Mouse (Mus musculus) hindlimb bud, embryonic 11.5 days (tissue): ENCODE data around the gene Ryk.

ENCODE experiments used
- DNase-seq: peaks from one replicate; pipeline ENCODE4 v3.0.0-alpha.2; 2012; ENCODE audit warnings: low read depth, low spot score; ENCODE audit errors: extremely low spot score

Gene Ryk

GRCm38 (mm10) chr9:102858283-102858682 is 23.6 kb downstream of the Ryk start:
- no peak for DNase-seq

- no peak for DNase-seq
These were observed 24.7 kb downstream of the Ryk start for GRCm38 (mm10) chr9:102859399-102859798.

GRCm38 (mm10) chr9:102859963-102860362 is 25.2 kb downstream of the Ryk start:
- no peak for DNase-seq

- no peak for DNase-seq
These were observed 26.2 kb downstream of the Ryk start for GRCm38 (mm10) chr9:102860802-102861469.

GRCm38 (mm10) chr9:102861789-102862188 is 27.1 kb downstream of the Ryk start:
- DNase-seq: no peak

GRCm38 (mm10) chr9:102862260-102862659 is 27.5 kb downstream of the Ryk start:
- DNase-seq: no peak

GRCm38 (mm10) chr9:102863876-102864545 is 29.3 kb downstream of the Ryk start:
- DNase-seq: no peak

- DNase-seq: no peak
These were observed 30.2 kb downstream of the Ryk start for GRCm38 (mm10) chr9:102864931-102865330.

GRCm38 (mm10) chr9:102865946-102866737 is 31.4 kb downstream of the Ryk start:
- peak; percentile 58 for DNase-seq

GRCm38 (mm10) chr9:102866893-102867292 is 32.2 kb downstream of the Ryk start:
- DNase-seq: peak; percentile 54

GRCm38 (mm10) chr9:102867516-102867915 is 32.8 kb downstream of the Ryk start:
- no peak for DNase-seq

GRCm38 (mm10) chr9:102868451-102868850 is 33.7 kb downstream of the Ryk start:
- DNase-seq: no peak

GRCm38 (mm10) chr9:102876054-102876690 is 41.5 kb downstream of the Ryk start:
- no peak for DNase-seq

- DNase-seq: no peak
These were observed 43.2 kb downstream of the Ryk start for GRCm38 (mm10) chr9:102877916-102878315.

- DNase-seq: peak; percentile 33
These were observed 44.8 kb downstream of the Ryk start for GRCm38 (mm10) chr9:102879545-102879944.

GRCm38 (mm10) chr9:102884703-102885102 is 50.0 kb downstream of the Ryk start:
- no peak for DNase-seq

- no peak for DNase-seq
These were observed 55.4 kb downstream of the Ryk start for GRCm38 (mm10) chr9:102890166-102890565.

GRCm38 (mm10) chr9:102892480-102893355 is 58.0 kb downstream of the Ryk start:
- no peak for DNase-seq

GRCm38 (mm10) chr9:102893356-102893870 is 58.7 kb downstream of the Ryk start:
- no peak for DNase-seq

- no peak for DNase-seq
These were observed 65.2 kb downstream of the Ryk start for GRCm38 (mm10) chr9:102899916-102900315.
